Mouse (Mus musculus) kidney, postnatal 36 days (tissue): ENCODE measurements around the gene Gm45713.
"Not testable (repeated sequence)": the region's sequence is repeated elsewhere in the genome, so short reads cannot be mapped to it uniquely, and the experiment has no call there.

Experiments used
- DNase-seq, 2 experiments: peaks; one replicate each; pipeline ENCODE4 v3.0.0; 2021 to 2022; ENCODE audit warnings: mixed read lengths in 2 of 2

Gene Gm45713

GRCm38 (mm10) chr7:45162551-45162950 lies 26.5 kb upstream of the Gm45713 start:
- no peak for DNase-seq

- DNase-seq: peak; percentile 90 to 95
Measured at GRCm38 (mm10) chr7:45161612-45162473, 25.8 kb upstream of the Gm45713 start.

DNA sequence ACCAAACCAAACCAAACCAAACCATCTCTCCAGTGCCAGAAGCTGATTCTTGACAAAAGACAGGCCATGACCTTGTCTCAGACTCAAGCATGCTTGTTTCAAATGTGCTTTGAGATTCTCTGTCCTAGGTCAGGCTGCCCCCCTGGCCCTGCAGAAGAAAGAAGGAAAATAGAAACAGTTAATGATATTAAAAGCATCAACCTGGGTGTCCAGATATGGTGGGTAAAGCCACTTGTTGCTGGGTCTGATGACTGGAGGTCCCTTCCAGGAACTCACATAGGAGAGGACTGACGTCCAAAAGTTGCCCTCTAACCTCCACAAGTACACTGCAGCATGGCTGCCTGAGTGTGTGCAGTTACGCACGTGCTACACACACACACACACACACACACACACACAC lies 24.8 kb upstream of the Gm45713 start:
- DNase-seq: no peak

DNA sequence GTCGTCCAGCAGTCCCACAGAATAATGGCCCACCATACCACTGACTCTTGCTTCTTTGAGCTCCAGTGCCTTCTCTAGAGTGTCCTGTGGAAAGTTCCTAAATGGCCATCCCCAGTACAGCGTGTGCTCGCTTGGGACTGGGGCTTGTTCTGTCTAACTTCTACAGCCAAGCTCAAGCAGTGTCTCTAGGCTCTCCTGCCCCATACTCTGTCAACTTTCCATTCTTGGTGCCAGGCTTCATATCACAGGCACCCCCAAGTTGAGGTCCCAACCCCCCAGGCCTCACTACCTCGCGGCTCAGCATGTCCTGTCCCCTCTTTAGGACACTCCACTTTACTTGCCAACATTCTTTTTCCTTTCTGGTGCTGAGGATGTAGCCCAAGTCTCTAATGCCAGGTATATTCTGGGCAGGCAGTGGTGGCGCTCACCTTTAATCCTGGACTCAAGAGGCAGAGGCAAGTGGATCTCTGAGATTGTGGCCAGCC lies 24.3 kb upstream of the Gm45713 start:
- no peak for DNase-seq

DNA sequence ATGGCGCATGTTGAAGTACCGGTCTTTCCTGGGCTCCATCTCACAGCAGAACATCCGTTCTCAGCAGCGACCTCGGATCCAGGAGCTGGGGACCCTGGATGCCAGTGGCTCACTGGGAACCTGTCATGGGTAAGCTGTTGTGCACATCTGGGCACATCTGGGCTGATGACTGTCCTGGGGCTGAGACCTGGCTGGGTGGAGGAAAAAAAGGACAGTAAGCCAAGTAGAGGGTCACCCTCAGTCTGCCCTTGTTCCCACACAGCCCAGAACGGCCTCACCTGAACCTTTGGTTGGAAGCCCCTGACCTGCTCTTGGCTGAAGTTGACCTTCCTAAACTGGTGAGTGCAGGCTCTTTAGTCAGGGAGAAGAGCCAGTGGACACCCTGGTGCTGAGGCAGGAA lies 23.0 kb upstream of the Gm45713 start:
- DNase-seq: no peak

DNA sequence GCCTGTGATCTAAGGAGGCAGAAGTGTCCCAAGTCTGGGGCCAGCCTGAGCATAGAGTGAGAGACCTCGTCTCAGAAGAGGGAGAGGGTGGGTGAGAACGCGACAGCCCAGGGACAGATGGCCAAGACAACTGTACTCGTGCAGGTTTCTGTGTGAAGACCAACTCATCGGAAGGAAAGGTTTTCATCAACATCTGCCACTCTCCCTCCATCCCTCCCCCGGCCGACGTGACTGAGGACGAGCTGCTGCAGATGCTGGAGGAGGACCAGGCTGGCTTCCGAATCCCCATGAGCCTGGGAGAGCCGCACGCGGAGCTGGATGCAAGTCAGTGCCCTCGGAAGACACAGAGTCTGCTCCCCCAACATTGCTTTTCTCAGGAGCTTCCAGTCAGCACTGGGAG lies 21.4 kb upstream of the Gm45713 start:
- no peak for DNase-seq

GRCm38 (mm10) chr7:45156206-45156605 lies 20.2 kb upstream of the Gm45713 start:
- no peak for DNase-seq

DNA sequence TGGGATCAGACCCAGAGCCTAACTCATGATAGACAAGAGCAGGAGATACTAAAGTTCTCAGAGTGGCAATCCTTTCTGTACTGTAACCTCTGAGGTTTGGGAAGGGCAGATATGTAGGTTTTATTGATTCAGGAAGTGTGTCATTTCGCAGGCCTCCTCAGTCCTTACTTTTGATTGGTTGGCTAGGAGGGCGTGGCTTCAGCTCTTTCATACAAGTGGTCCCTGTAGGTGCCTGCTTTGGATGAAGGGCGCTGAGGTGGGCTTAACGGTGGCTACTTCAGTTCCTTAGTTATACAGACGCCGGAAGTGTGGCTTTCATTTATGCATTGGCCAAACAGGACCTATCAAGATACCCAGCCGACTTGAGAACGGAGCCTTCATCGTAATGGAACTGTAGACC lies 19.6 kb upstream of the Gm45713 start:
- DNase-seq: no peak

- peak; percentile 40 to 76 for DNase-seq
Measured at GRCm38 (mm10) chr7:45154993-45155514, 19.0 kb upstream of the Gm45713 start.

- DNase-seq: peak; percentile 98 to 99
Measured at GRCm38 (mm10) chr7:45154096-45154992, 18.3 kb upstream of the Gm45713 start, which contains the start of the genes Pih1d1 and Aldh16a1. Gene Pih1d1, plus strand, starts transcription at chr7:45154303. Gene Aldh16a1, minus strand, starts transcription at chr7:45154584.

DNA sequence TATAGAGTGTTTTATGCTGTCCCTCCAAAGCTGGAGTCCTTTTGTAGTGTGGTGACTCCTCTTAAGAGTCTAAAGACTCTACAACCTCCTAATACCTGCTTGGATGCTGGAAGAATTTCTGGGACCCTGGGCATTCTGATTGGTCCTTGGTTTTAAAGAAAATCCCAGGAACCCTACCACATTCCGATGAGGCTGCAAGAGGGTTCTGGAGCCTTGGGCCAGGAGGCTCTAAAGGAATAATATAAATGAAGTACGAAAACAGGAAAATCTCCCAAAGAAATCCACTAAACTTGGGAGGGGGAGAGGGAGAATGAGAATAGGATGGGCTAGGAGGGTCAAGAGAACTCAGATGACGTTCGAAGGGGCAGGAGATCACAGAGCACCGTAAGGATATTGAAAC lies 17.6 kb upstream of the Gm45713 start:
- no peak for DNase-seq

GRCm38 (mm10) chr7:45153052-45153451 lies 17.0 kb upstream of the Gm45713 start:
- not testable (repeated sequence) for DNase-seq

DNA sequence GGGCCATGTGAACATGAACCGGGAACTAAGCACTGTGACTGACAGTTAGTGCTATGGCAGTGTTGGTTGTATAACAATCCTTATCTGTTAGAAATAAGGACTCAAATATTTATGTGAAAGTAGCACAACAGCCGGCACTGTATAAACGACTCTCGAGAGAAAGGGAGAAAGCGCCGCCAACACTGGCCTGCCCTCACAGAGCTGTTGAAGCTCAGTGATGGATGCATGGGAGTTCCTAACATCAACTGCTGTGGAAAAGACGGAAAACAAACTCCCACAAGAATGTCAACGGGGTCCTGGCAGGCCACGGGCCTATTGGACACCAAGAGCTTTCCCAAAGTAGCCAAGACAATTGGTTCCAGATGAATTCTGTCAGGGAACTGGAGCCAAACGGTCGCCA lies 15.3 kb upstream of the Gm45713 start:
- peak; percentile 47 to 55 for DNase-seq

DNA sequence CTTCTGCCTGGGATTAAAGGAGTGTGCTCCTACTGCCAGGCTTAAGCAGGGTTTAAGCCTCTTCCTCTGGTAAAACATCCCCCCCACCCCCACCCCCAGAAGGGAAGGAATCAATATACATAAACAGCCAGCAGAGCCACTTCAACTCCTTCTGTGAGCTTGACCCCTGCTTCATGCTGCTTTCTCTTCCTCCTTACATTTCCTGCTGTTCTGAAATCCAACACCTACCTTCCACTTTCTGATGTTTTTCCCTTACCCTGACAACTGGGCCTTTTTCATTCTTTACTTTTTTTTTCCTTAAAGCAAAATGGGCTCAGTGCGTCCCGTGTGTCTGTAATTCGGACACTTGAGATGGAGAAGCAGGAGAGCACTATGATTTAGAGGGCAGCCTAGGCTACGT lies 14.3 kb upstream of the Gm45713 start:
- no peak for DNase-seq

DNA sequence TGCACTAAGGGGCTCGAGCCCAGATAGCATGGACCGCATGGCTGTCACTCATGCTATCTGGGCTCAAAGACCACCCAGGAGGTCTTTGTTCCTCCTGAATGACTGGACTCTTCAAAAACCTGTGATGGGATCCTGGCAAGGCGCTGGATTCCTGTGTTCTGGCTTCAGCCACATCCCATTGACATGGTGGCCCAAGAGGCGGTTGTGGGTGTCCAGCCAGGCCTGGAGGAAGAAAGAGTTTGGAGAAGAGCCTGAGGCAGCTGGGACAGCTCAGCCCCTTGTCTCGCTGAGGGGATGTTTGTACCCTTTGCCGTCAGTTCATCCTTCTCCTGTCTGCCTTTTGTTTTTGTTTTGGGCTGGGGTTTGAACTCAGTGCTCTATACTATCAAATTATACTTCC lies 13.5 kb upstream of the Gm45713 start:
- DNase-seq: peak; percentile 50 to 56

DNA sequence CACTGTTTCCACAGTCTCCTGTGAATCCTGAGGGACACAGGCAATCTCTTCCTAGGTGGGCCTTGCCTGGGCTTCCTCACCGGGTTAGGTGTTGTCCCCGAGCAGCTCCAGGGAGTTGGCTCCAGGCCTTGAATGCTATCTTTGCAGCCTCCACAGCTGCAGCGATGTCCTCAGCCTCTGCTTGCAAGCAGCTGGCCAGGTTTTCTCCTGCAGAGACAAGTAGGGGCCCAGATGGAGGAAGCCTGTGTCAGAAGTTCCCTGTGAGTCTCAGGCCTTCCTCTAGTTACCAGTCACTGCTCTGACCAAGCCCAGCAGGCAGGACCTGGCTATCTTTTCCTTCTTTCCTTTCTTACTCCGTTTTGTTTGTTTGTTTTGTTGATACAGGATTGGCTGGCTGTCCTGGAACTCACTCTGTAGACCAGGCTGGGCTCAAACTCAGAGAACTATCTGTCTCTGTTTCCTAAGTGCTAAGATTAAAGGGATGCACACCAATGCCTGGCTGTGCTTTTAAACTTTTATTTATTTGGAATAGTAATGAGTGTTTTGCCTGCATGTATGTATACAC lies 12.6 kb upstream of the Gm45713 start:
- no peak for DNase-seq

GRCm38 (mm10) chr7:45147899-45148298 lies 11.9 kb upstream of the Gm45713 start:
- peak; percentile 65 to 66 for DNase-seq

DNA sequence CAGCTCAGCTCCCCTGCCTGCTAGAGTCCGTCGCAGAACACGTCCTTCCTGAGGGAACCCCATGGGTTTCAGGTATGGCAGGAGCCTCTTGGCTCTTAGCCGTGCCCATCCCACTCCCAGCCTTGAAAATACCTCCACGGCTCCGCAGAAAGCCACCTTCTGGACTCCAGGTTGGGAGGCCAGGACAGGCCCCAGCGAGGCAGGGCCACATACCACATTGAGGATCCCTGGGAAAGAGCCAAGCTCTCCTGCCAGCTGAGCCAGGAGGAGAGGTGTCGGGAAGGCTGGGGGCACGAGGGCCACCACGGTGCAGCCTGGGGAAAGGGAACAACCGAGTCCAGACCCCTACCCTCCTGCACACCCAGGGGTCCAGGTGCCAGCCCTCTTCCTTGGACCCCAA lies 11.2 kb upstream of the Gm45713 start:
- peak; percentile 56 to 61 for DNase-seq

GRCm38 (mm10) chr7:45145460-45145859 lies 9.4 kb upstream of the Gm45713 start:
- no peak for DNase-seq

DNA sequence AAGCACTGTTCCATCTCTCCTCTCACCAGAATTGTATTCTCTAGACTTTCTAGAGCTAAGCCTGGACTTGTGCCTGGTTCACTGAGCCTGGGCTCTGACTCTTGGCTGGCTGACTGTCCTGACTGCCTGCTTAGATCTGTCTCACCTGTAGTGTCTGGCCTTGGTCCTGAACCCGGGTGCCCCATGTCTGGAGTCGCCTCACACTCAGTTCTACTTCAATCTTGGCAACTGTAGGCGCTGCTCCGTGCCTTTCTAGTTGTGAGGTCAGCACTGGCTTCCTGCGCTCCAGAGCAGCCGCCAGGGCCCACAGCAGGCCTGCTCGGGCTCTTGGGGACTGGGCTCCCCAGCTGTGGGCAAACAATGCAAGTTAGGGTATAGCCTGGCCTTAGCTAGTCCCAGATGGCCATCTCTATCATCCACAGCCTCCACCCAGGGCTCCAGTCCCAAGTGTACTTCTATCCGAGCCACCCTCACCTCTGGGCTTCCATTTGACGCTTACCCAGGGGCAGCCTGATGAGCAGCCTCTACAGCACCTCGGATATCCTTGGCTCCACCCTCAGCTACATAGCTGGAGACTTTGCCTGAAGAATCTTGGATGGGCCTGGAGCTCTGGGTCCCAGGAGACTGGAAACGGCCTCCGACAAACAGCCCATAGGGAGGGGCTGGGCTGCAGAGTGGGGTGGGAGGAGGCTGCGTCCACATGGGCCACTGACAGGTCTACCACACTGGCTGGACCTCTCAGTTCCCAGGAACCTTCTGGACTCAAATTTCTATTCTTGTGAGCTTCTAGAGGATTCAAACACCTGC lies 8.5 kb upstream of the Gm45713 start:
- no peak for DNase-seq

DNA sequence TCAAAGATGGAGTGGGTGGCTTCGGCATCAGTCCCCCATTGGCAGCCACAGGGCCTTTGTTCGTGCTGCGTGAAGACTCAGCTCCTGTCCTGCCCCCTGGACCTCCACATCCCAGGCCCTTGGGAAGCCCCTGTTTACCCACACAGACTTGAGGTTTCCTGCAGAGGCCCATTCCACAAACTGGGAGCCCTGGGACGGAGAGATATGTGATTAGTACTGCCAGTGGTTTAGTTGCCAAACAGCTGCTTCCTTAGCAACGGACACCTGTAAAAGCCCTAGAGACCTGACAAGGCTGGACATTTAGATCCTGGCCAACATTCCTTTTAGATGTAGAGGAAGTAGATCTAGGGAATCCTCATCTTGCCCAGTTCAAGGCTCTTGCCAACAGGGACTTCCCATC lies 5.9 kb upstream of the Gm45713 start:
- no peak for DNase-seq

DNA sequence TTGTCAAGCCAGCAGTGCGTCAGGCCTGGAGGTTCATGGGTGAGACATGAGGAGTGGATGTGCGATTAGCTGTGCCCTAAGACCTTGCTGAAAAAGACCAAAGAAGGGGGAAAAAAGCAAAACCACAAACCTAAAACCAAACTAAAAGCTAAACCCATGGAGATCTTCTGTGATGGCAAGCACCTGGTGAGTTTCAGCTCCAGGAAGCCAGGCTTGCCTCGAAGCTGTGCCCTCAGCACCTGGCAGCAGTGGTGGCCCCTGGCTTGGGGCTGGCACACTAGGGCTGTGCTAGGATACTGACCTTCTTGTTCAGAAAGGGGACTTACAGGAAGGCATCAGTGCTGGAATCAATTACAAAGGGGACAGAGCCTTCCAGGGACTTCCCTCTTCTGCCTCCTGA lies 5.3 kb upstream of the Gm45713 start:
- no peak for DNase-seq
